Mouse (Mus musculus): ENCODE results near the gene Lgals4. TPM values are rescaled to one million over a fixed set of nuclear protein-coding genes. Genes with fewer than 3 reads are reported as not detected.
A peak's percentile ranks its signal among the peaks of the same experiment; 100 is the strongest.

The Lgals4 gene
- total and polyA plus RNA-seq, 3 experiments, result 2.1 to 5.1 TPM; not detected in 1

DNA sequence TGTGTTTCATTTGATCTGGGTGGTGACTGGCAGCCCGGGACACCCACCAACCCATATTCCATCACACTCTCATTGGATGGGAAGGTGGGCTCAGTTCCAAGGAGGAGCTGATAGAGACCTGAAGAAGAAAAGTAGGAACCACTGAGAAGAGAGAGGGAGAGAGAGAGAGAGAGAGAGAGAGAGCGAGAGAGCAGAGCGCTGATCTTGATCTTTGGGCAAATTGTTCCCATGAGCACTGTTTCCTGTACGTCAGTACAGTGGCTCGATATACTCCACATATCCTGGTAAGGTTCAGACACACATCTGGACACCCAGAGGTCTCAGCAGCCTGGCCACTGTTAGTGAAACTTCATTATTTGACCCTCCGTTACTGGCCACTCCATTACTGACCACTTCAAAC is 29.9 kb downstream of the Lgals4 start, which contains the start of gene Lgals7:
Lgals7 (plus strand) TSS at position 314 of the 400 bp plus-strand sequence.
- peaks cover 7 to 32% of the 10 kb centered on the region in 2 experiments for H3K4me1 ChIP-seq (ENCODE audit: control insufficient read depth in 1 of 2, insufficient read depth in 2 of 2, low read length in 2 of 2)
- H3K36me3 ChIP-seq (ENCODE audit: control insufficient read depth in 1 of 2, insufficient read depth in 2 of 2, low read length in 2 of 2), result peaks cover 0 to 21% of the 10 kb centered on the region in 2 experiments; a peak in 2 of 4 replicates
- no peaks in the 10 kb centered on the region; the same call in 1 of the 2 replicates for H3K79me2 ChIP-seq (ENCODE audit: control insufficient read depth, insufficient read depth, low read length, poor library complexity)
- H3K27me3 ChIP-seq (ENCODE audit: control insufficient read depth in 1 of 2, insufficient read depth in 2 of 2, low read length in 2 of 2), result no peaks in the 10 kb centered on the region
- peak; percentile 68 for DNase-seq (ENCODE audit: low read depth, low spot score)
- H3K4me3 ChIP-seq (ENCODE audit: control insufficient read depth in 1 of 2, insufficient read depth in 1 of 2, low read depth in 2 of 2, low read length in 2 of 2), result peak within 1 kb of the TSS; percentile 49 to 80
- no peaks in the 10 kb centered on the region for H3K9me3 ChIP-seq (replicated peaks; ENCODE audit: insufficient read depth, low read length)
- peak within 1 kb of the TSS; percentile 69 for H3K9ac ChIP-seq (ENCODE audit: control insufficient read depth, low read depth, low read length, poor library complexity, severe bottlenecking)
- peak within 1 kb of the TSS; percentile 82 for H3K27ac ChIP-seq (ENCODE audit: control insufficient read depth, low read depth, low read length)
- peak; percentile 20 to 50; a peak in 1 of 4 replicates for TF ChIP-seq EP300 (IDR thresholded peaks at IDR 0.05; ENCODE audit: low read depth in 1 of 2, low read length in 2 of 2)
- no peak for TF ChIP-seq ZMIZ1 (IDR thresholded peaks at IDR 0.05; ENCODE audit: low read depth, low read length)
- peak; percentile 16 to 31; a peak in 1 of 4 replicates for TF ChIP-seq POLR2A (IDR thresholded peaks at IDR 0.05; ENCODE audit: control insufficient read depth in 1 of 2, insufficient read depth in 1 of 2, low read depth in 1 of 2, low read length in 2 of 2, poor library complexity in 1 of 2)
- no peak for TF ChIP-seq CHD2 (IDR thresholded peaks at IDR 0.05; ENCODE audit: low read length)
- no peak for TF ChIP-seq POLR2AphosphoS5 (IDR thresholded peaks at IDR 0.05; ENCODE audit: borderline replicate concordance, low read depth, low read length)
- TF ChIP-seq SIN3A (IDR thresholded peaks at IDR 0.05; ENCODE audit: low read length), result no peak
- no peak for TF ChIP-seq MAZ (IDR thresholded peaks at IDR 0.05; ENCODE audit: low read depth, low read length)
- TF ChIP-seq GATA1 (IDR thresholded peaks at IDR 0.05; ENCODE audit: low read depth, low read length), result peak; percentile 76
- TF ChIP-seq MAX (IDR thresholded peaks at IDR 0.05; ENCODE audit: low read length), result no peak
- TF ChIP-seq SMC3 (IDR thresholded peaks at IDR 0.05; ENCODE audit: low read depth, low read length), result no peak
- peak; percentile 74 for TF ChIP-seq TBP (IDR thresholded peaks at IDR 0.05; ENCODE audit: low read depth, low read length)
- TF ChIP-seq UBTF (IDR thresholded peaks at IDR 0.05; ENCODE audit: borderline replicate concordance, insufficient read depth, low read depth, low read length), result no peak
- no peak for TF ChIP-seq MEF2A (IDR thresholded peaks at IDR 0.05; ENCODE audit: extremely low read depth, insufficient replicate concordance, low read depth, low read length, poor library complexity, severe bottlenecking)
- TF ChIP-seq MXI1 (IDR thresholded peaks at IDR 0.05; ENCODE audit: low read depth, low read length), result no peak
- TF ChIP-seq USF2 (IDR thresholded peaks at IDR 0.05; ENCODE audit: borderline replicate concordance in 1 of 2, insufficient read depth in 1 of 2, low read depth in 1 of 2, low read length in 2 of 2), result no peak
- TF ChIP-seq TCF12 (IDR thresholded peaks at IDR 0.05; ENCODE audit: low read depth, low read length), result peak; percentile 54; the same call in 1 of the 2 replicates
- no peak for TF ChIP-seq NRF1 (IDR thresholded peaks at IDR 0.05; ENCODE audit: insufficient read depth, low read depth, low read length, poor library complexity, severe bottlenecking)
- no peak for TF ChIP-seq E2F4 (IDR thresholded peaks at IDR 0.05; ENCODE audit: borderline replicate concordance, low read depth, low read length)
- TF ChIP-seq NELFE (IDR thresholded peaks at IDR 0.05; ENCODE audit: low read depth, low read length), result peak; percentile 37; the same call in 1 of the 2 replicates
- TF ChIP-seq RCOR1 (IDR thresholded peaks at IDR 0.05; ENCODE audit: low read depth, low read length), result peak; percentile 40
- no peak for TF ChIP-seq BHLHE40 (IDR thresholded peaks at IDR 0.05; ENCODE audit: borderline replicate concordance, low read depth, low read length)
- no peak for TF ChIP-seq POLR2AphosphoS2 (IDR thresholded peaks at IDR 0.05; ENCODE audit: low read length)
- no peak for TF ChIP-seq CHD1 (IDR thresholded peaks at IDR 0.05; ENCODE audit: low read depth, low read length)
- TF ChIP-seq ELF1 (IDR thresholded peaks at IDR 0.05; ENCODE audit: low read depth, low read length), result no peak
- no peak for TF ChIP-seq MAFK (IDR thresholded peaks at IDR 0.05; ENCODE audit: borderline replicate concordance, low read depth, low read length)
- TF ChIP-seq MYC (IDR thresholded peaks at IDR 0.05; ENCODE audit: low read depth, low read length), result no peak
- TF ChIP-seq KAT2A (conservative IDR thresholded peaks at IDR 0.05; ENCODE audit: low read depth, low read length), result no peak; the same call in 1 of the 2 replicates
- no peak for TF ChIP-seq USF1 (IDR thresholded peaks at IDR 0.05; ENCODE audit: low read depth, low read length)
- TF ChIP-seq MYB (IDR thresholded peaks at IDR 0.05; ENCODE audit: low read depth, low read length), result no peak
- TF ChIP-seq ZKSCAN1 (IDR thresholded peaks at IDR 0.05; ENCODE audit: low read depth, low read length), result no peak
- no peak for TF ChIP-seq TAL1 (IDR thresholded peaks at IDR 0.05; ENCODE audit: low read length)
- TF ChIP-seq RAD21 (IDR thresholded peaks at IDR 0.05; ENCODE audit: low read depth, low read length), result no peak
- TF ChIP-seq ETS1 (IDR thresholded peaks at IDR 0.05; ENCODE audit: low read depth, low read length), result peak; percentile 89
- TF ChIP-seq HCFC1 (IDR thresholded peaks at IDR 0.05; ENCODE audit: low read depth, low read length), result peak; percentile 71
- TF ChIP-seq ZC3H11A (IDR thresholded peaks at IDR 0.05; ENCODE audit: low read depth, low read length), result no peak
- TF ChIP-seq CTCF (IDR thresholded peaks at IDR 0.05 in 2 of 3, conservative IDR thresholded peaks at IDR 0.05 in 1 of 3; ENCODE audit: control insufficient read depth in 1 of 3, insufficient read depth in 1 of 3, low read depth in 2 of 3, low read length in 3 of 3, poor library complexity in 1 of 3, severe bottlenecking in 1 of 3), result no peak
- TF ChIP-seq ZNF384 (IDR thresholded peaks at IDR 0.05; ENCODE audit: low read depth, low read length), result no peak
- no peak for TF ChIP-seq GABPA (IDR thresholded peaks at IDR 0.05; ENCODE audit: low read depth, low read length)
